ENCODE assay signal across 21 mouse cellular contexts in genomic region chr11:3895933-3896332, GRCm38 (mm10). TPM values are rescaled to one million over a fixed set of nuclear protein-coding genes. Genes with fewer than 3 reads are reported as not detected.
A peak's percentile ranks its signal among the peaks of the same experiment; 100 is the strongest.
DNase-seq lines count a peak whose midpoint lies in the region; ATAC-seq and TF ChIP-seq lines count a peak whose summit lies in the region.
"Had no signal": no experiment of that assay in that cellular context is flagged by ENCODE, and none has a peak within 500 bp of the region (broad histone marks: within the 10 kb centered on the region; RNA-seq: fewer than 3 reads in every experiment).

No protein-coding gene starts in this region.

- H3K27me3 ChIP-seq in forebrain, embryonic 10.5 days (ENCODE audit: poor library complexity, severe bottlenecking), result no peaks in the 10 kb centered on the region
- H3K27me3 ChIP-seq in forebrain, embryonic 13.5 days, result no peaks in the 10 kb centered on the region
- peaks cover 1% of the 10 kb centered on the region for H3K27me3 ChIP-seq in CH12.LX (replicated peaks)
- H3K27me3 ChIP-seq: limb, embryonic 15.5 days had no signal

- no peak overlapping the region for H3K9ac ChIP-seq in forebrain, embryonic 13.5 days
- no peak overlapping the region for H3K9ac ChIP-seq in CH12.LX (ENCODE audit: insufficient read depth, low read depth)

- no peak for ATAC-seq in forebrain, embryonic 13.5 days

- no peak for TF ChIP-seq RAD21 in CH12.LX (IDR thresholded peaks at IDR 0.05; ENCODE audit: low read depth, low read length)

- peak overlapping the region; percentile 94 for H3K27ac ChIP-seq in forebrain, embryonic 10.5 days
- no peak overlapping the region for H3K27ac ChIP-seq in forebrain, embryonic 13.5 days
- peak overlapping the region; percentile 94; the same call in 1 of the 2 replicates for H3K27ac ChIP-seq in layer of hippocampus, adult 2 months
- no peak overlapping the region for H3K27ac ChIP-seq in CH12.LX (ENCODE audit: insufficient read depth, low read depth)

- peak overlapping the region; percentile 65 for H3K4me3 ChIP-seq in forebrain, embryonic 10.5 days
- no peak overlapping the region for H3K4me3 ChIP-seq in forebrain, embryonic 13.5 days
- H3K4me3 ChIP-seq in layer of hippocampus, adult 2 months, result peak overlapping the region; percentile 60
- H3K4me3 ChIP-seq in CH12.LX (replicated peaks in 1 of 3; ENCODE audit: low read depth in 2 of 3, low read length in 2 of 3, poor library complexity in 1 of 3), result no peak overlapping the region

- no peak for TF ChIP-seq POLR2A in CH12.LX (IDR thresholded peaks at IDR 0.05; ENCODE audit: low read depth, low read length)

- dilution Hi-C loops in CH12.LX (cut with MboI; ENCODE audit: extremely low pct_ligation_motif_present, extremely low pct_unique_long_range_greater_than_20kb, low sequenced_read_pairs), result no loop called here

- no peak for TF ChIP-seq EP300 in CH12.LX (IDR thresholded peaks at IDR 0.05; ENCODE audit: low read length)

- peaks cover 23% of the 10 kb centered on the region for H3K4me1 ChIP-seq in forebrain, embryonic 10.5 days
- H3K4me1 ChIP-seq in forebrain, embryonic 13.5 days, result peaks cover 12% of the 10 kb centered on the region
- H3K4me1 ChIP-seq in CH12.LX (ENCODE audit: control insufficient read depth in 1 of 2, insufficient read depth in 2 of 2), result peaks cover 0 to 19% of the 10 kb centered on the region in 2 experiments; a peak in 2 of 4 replicates

- in situ Hi-C loops in CH12.LX (cut with MboI; ENCODE audit: low pct_ligation_motif_present, low pct_unique_long_range_greater_than_20kb, low sequenced_read_pairs), result no loop called here

- H3K36me3 ChIP-seq in forebrain, embryonic 10.5 days (replicated peaks), result peaks cover 34% of the 10 kb centered on the region
- peaks cover 28% of the 10 kb centered on the region for H3K36me3 ChIP-seq in forebrain, embryonic 13.5 days (ENCODE audit: poor library complexity, severe bottlenecking)
- H3K36me3 ChIP-seq in CH12.LX (replicated peaks in 1 of 2; ENCODE audit: control insufficient read depth in 1 of 2, insufficient read depth in 1 of 2, low read length in 1 of 2), result peaks cover 12 to 35% of the 10 kb centered on the region in 2 experiments

- no peak overlapping the region for H3K4me2 ChIP-seq in forebrain, embryonic 13.5 days
- peak overlapping the region; percentile 85; the same call in 1 of the 2 replicates for H3K4me2 ChIP-seq in CH12.LX (ENCODE audit: insufficient read depth, low read depth, poor library complexity, severe bottlenecking)

- intact Hi-C loops in heart, postnatal 10 days (cut with DNase I), result loop anchor here (2.0 to 10.0 kb wide), 2 partner anchors 17 to 371 kb away; no protein-coding TSS in a partner anchor

- DNase-seq in forebrain, embryonic 10.5 days (ENCODE audit: extremely low spot score, low spot score), result no peak
- DNase-seq in heart, postnatal 10 days, result peak; percentile 19 to 30
- no peak for DNase-seq in heart, postnatal 4 days
- no peak for DNase-seq in layer of hippocampus, adult 2 months (ENCODE audit: low spot score in 2 of 2)
- no peak for DNase-seq in layer of hippocampus, adult 18-20 months (ENCODE audit: low spot score in 2 of 2)
- no peak for DNase-seq in CH12.LX (ENCODE audit: extremely low read depth)
- no peak for DNase-seq in Muller cell, postnatal 12 days (ENCODE audit: inconsistent ontology term)
- DNase-seq: adrenal gland, adult 8-10 months; cerebellum, adult 11 months; cerebellum, postnatal 14 days; gastrocnemius, postnatal 14 days; kidney, adult 18-20 months; layer of hippocampus, adult 9-11 months; lung, postnatal 10 days; thymus, adult 2 months had no signal

- H3K79me2 ChIP-seq in CH12.LX (replicated peaks; ENCODE audit: control insufficient read depth, extremely low read depth, insufficient read depth, poor library complexity, severe bottlenecking), result no peaks in the 10 kb centered on the region

- 94% methylated on average over 1 of the region's 1 CpGs for WGBS in forebrain, embryonic 10.5 days
- 100% methylated on average over 1 of the region's 1 CpGs for WGBS in forebrain, embryonic 13.5 days

- H3K9me3 ChIP-seq in forebrain, embryonic 10.5 days, result no peaks in the 10 kb centered on the region
- no peaks in the 10 kb centered on the region for H3K9me3 ChIP-seq in forebrain, embryonic 13.5 days (replicated peaks)
- H3K9me3 ChIP-seq in CH12.LX (replicated peaks; ENCODE audit: low read length), result no peaks in the 10 kb centered on the region
- H3K9me3 ChIP-seq: limb, embryonic 15.5 days had no signal

- TF ChIP-seq CTCF in layer of hippocampus, adult 2 months (conservative IDR thresholded peaks at IDR 0.05), result no peak
- TF ChIP-seq CTCF in CH12.LX (conservative IDR thresholded peaks at IDR 0.05 in 1 of 2, IDR thresholded peaks at IDR 0.05 in 1 of 2; ENCODE audit: low read depth in 2 of 2, low read length in 2 of 2), result no peak

TF ChIP-seq in CH12.LX, 34 proteins besides CTCF, POLR2A, EP300 and RAD21:
- TF ChIP-seq KAT2A (IDR thresholded peaks at IDR 0.05; ENCODE audit: insufficient replicate concordance, low read length), result no peak
- no peak for TF ChIP-seq MAZ (IDR thresholded peaks at IDR 0.05; ENCODE audit: low read depth, low read length)
- TF ChIP-seq ZC3H11A (IDR thresholded peaks at IDR 0.05; ENCODE audit: low read depth, low read length), result no peak
- TF ChIP-seq SMC3 (IDR thresholded peaks at IDR 0.05; ENCODE audit: low read depth, low read length), result no peak
- no peak for TF ChIP-seq UBTF (IDR thresholded peaks at IDR 0.05; ENCODE audit: low read depth, low read length)
- no peak for TF ChIP-seq ELF1 (IDR thresholded peaks at IDR 0.05; ENCODE audit: low read depth, low read length)
- TF ChIP-seq CHD1 (IDR thresholded peaks at IDR 0.05; ENCODE audit: low read depth, low read length), result no peak
- TF ChIP-seq TBP (conservative IDR thresholded peaks at IDR 0.05; ENCODE audit: low read depth, low read length), result no peak
- TF ChIP-seq MYC (IDR thresholded peaks at IDR 0.05; ENCODE audit: low read depth, low read length), result no peak
- no peak for TF ChIP-seq CHD2 (IDR thresholded peaks at IDR 0.05; ENCODE audit: low read length)
- no peak for TF ChIP-seq ZNF384 (IDR thresholded peaks at IDR 0.05; ENCODE audit: low read depth, low read length)
- no peak for TF ChIP-seq NELFE (IDR thresholded peaks at IDR 0.05; ENCODE audit: low read depth, low read length)
- no peak for TF ChIP-seq JUND (conservative IDR thresholded peaks at IDR 0.05; ENCODE audit: low read depth, low read length)
- no peak for TF ChIP-seq HCFC1 (IDR thresholded peaks at IDR 0.05; ENCODE audit: low read depth, low read length)
- no peak for TF ChIP-seq ZMIZ1 (IDR thresholded peaks at IDR 0.05; ENCODE audit: low read depth, low read length)

RNA-seq across cellular contexts. Expression of gene Dusp18, which starts 0.9 kb away (rescaled TPM):
- 18.6 and 19.6 TPM in 2 replicates for polyA plus RNA-seq in forebrain, embryonic 10.5 days (2016; fragmentation: Nextera tagmentation; extraction: Ambion mirVana)
- polyA plus RNA-seq in forebrain, embryonic 13.5 days (2015; fragmentation: Nextera tagmentation; extraction: Ambion mirVana), result 28.4 and 35.7 TPM in 2 replicates
- total RNA-seq in heart, postnatal 10 days (2021), result 10 to 100 TPM; 30.3 to 41.9 TPM
- total RNA-seq in heart, postnatal 4 days (2021), result 10 to 100 TPM; 21.5 to 24.4 TPM
- total RNA-seq in layer of hippocampus, adult 2 months (2021), result 10 to 100 TPM; 24.6 to 26.0 TPM
- 10 to 100 TPM; 21.2 to 23.8 TPM for total RNA-seq in layer of hippocampus, adult 18-20 months (2021)
- total RNA-seq in CH12.LX (2012; rRNA removed) (4.7 and 4.8 TPM in 2 replicates), CH12.LX (2014; rRNA removed) (2.3 and 2.8 TPM in 2 replicates)
- polyA plus RNA-seq in CH12.LX (2012; ENCODE audit: insufficient read length, low read depth), result 5.5 and 6.6 TPM in 2 replicates
- total RNA-seq: megakaryocyte-erythroid progenitor cell, adult 5-6 weeks had no signal
- polyA plus RNA-seq: erythroblast, embryonic 14.5 days had no signal

RNA-seq across cellular contexts. Expression of gene 4921536K21Rik, which starts 1.0 kb away (rescaled TPM):
- 1.2 and 1.7 TPM in 2 replicates for polyA plus RNA-seq in forebrain, embryonic 10.5 days (2016; fragmentation: Nextera tagmentation; extraction: Ambion mirVana)
- 0.75 and 0.97 TPM in 2 replicates for polyA plus RNA-seq in forebrain, embryonic 13.5 days (2015; fragmentation: Nextera tagmentation; extraction: Ambion mirVana)
- total RNA-seq in heart, postnatal 10 days (2021), result under 1 TPM; 0.32 to 0.38 TPM
- total RNA-seq in heart, postnatal 4 days (2021), result under 1 TPM; 0.14 to 0.17 TPM
- total RNA-seq in layer of hippocampus, adult 2 months (2021), result under 1 TPM; 0.39 to 0.41 TPM
- total RNA-seq in layer of hippocampus, adult 18-20 months (2021), result under 1 TPM; 0.20 to 0.67 TPM
- total RNA-seq in CH12.LX (2012; rRNA removed), result 0.08 and 0.21 TPM in 2 replicates
- total RNA-seq in CH12.LX (2014; rRNA removed), result 0.08 TPM in 1 of 2 replicates, not detected in the other
- polyA plus RNA-seq in CH12.LX (2012; ENCODE audit: insufficient read length, low read depth), result 0.56 and 0.61 TPM in 2 replicates
- polyA plus RNA-seq: heart, embryonic 11.5 days; liver, embryonic 16.5 days had no signal

RNA-seq across cellular contexts. Expression of gene Slc35e4, which starts 18.5 kb away (rescaled TPM):
- polyA plus RNA-seq in forebrain, embryonic 10.5 days (2016; fragmentation: Nextera tagmentation; extraction: Ambion mirVana), result 4.8 and 5.1 TPM in 2 replicates
- 6.7 and 8.2 TPM in 2 replicates for polyA plus RNA-seq in forebrain, embryonic 13.5 days (2015; fragmentation: Nextera tagmentation; extraction: Ambion mirVana)
- total RNA-seq in heart, postnatal 10 days (2021), result 1 to 10 TPM; 4.3 to 4.7 TPM
- total RNA-seq in heart, postnatal 4 days (2021), result 1 to 10 TPM; 3.6 to 4.0 TPM
- total RNA-seq in layer of hippocampus, adult 2 months (2021), result 10 to 100 TPM; 16.9 TPM
- 10 to 100 TPM; 17.8 to 18.5 TPM for total RNA-seq in layer of hippocampus, adult 18-20 months (2021)
- total RNA-seq in CH12.LX (2012; rRNA removed) (9.5 and 10.9 TPM in 2 replicates), CH12.LX (2014; rRNA removed) (3.3 and 4.5 TPM in 2 replicates)
- polyA plus RNA-seq in CH12.LX (2012; ENCODE audit: insufficient read length, low read depth), result 4.0 and 4.6 TPM in 2 replicates

RNA-seq across cellular contexts. Expression of gene Osbp2, which starts 32.2 kb away (rescaled TPM):
- polyA plus RNA-seq in forebrain, embryonic 10.5 days (2016; fragmentation: Nextera tagmentation; extraction: Ambion mirVana), result 0.48 and 0.89 TPM in 2 replicates
- polyA plus RNA-seq in forebrain, embryonic 13.5 days (2015; fragmentation: Nextera tagmentation; extraction: Ambion mirVana), result 5.9 and 6.6 TPM in 2 replicates
- 1 to 10 TPM; 5.6 to 6.1 TPM for total RNA-seq in heart, postnatal 10 days (2021)
- 1 to 10 TPM; 5.4 to 6.1 TPM for total RNA-seq in heart, postnatal 4 days (2021)
- 10 to 100 TPM; 81.4 to 86.7 TPM for total RNA-seq in layer of hippocampus, adult 2 months (2021)
- 10 to 100 TPM; 72.7 to 75.4 TPM for total RNA-seq in layer of hippocampus, adult 18-20 months (2021)
- total RNA-seq in CH12.LX (2012; rRNA removed) (not detected in 2 replicates), CH12.LX (2014; rRNA removed) (not detected in 2 replicates)
- polyA plus RNA-seq in CH12.LX (2012; ENCODE audit: insufficient read length, low read depth), result not detected in 2 replicates
- total RNA-seq: megakaryocyte-erythroid progenitor cell, adult 5-6 weeks had no signal
- polyA plus RNA-seq: erythroblast, embryonic 14.5 days had no signal

RNA-seq across cellular contexts. Expression of gene Tcn2, which starts 36.0 kb away (rescaled TPM):
- 19.4 and 21.1 TPM in 2 replicates for polyA plus RNA-seq in forebrain, embryonic 10.5 days (2016; fragmentation: Nextera tagmentation; extraction: Ambion mirVana)
- polyA plus RNA-seq in forebrain, embryonic 13.5 days (2015; fragmentation: Nextera tagmentation; extraction: Ambion mirVana), result 11.6 and 12.5 TPM in 2 replicates
- 10 to 100 TPM; 50.3 to 50.9 TPM for total RNA-seq in heart, postnatal 10 days (2021)
- total RNA-seq in heart, postnatal 4 days (2021), result 10 to 100 TPM; 38.8 to 40.6 TPM
- 10 to 100 TPM; 18.5 to 19.4 TPM for total RNA-seq in layer of hippocampus, adult 2 months (2021)
- 10 to 100 TPM; 18.2 to 20.3 TPM for total RNA-seq in layer of hippocampus, adult 18-20 months (2021)
- total RNA-seq in CH12.LX (2012; rRNA removed) (4.7 and 8.6 TPM in 2 replicates), CH12.LX (2014; rRNA removed) (1.2 and 1.3 TPM in 2 replicates)
- polyA plus RNA-seq in CH12.LX (2012; ENCODE audit: insufficient read length, low read depth), result 2.5 and 2.7 TPM in 2 replicates

Comparison
In these comparisons a context has a peak if more than half of its experiments do, and no peak if none do; other contexts are left out.
1. DNase-seq: peak in heart, postnatal 10 days (2 of 2); none in forebrain, embryonic 10.5 days (single experiment), heart, postnatal 4 days (single experiment), layer of hippocampus, adult 2 months (0 of 2), layer of hippocampus, adult 18-20 months (0 of 2), CH12.LX (single experiment) and Muller cell, postnatal 12 days (single experiment).
2. H3K27ac ChIP-seq: peak in forebrain, embryonic 10.5 days (single experiment) and layer of hippocampus, adult 2 months (single experiment); none in forebrain, embryonic 13.5 days (single experiment) and CH12.LX (single experiment).
3. H3K4me3 ChIP-seq: peak in forebrain, embryonic 10.5 days (single experiment) and layer of hippocampus, adult 2 months (single experiment); none in forebrain, embryonic 13.5 days (single experiment) and CH12.LX (0 of 3).